Mouse (Mus musculus) CH12.LX (cell line): ENCODE measurements around the gene Pde1b. TPM values are rescaled to one million over a fixed set of nuclear protein-coding genes. Genes with fewer than 3 reads are reported as not detected.

Experiments used
- DNase-seq: peaks from one replicate; pipeline ENCODE4 v3.0.0-alpha.2; 2013; ENCODE audit errors: extremely low read depth
- H3K27ac ChIP-seq: 2 replicates; pipeline ENCODE4 v1.5.1; 2012; ENCODE audit warnings: low read depth, mild to moderate bottlenecking, control low read depth, moderate library complexity; ENCODE audit not compliant: insufficient read depth
- H3K27me3 ChIP-seq: replicated peaks from 2 replicates; pipeline ENCODE3; 2012; ENCODE audit warnings: inconsistent platforms
- H3K36me3 ChIP-seq, 2 experiments: replicated peaks in 1 of 2; 2 replicates each; pipeline versions ENCODE3 to v1.6.1; 2012; ENCODE audit warnings: inconsistent platforms in 1 of 2, low read length in 1 of 2, mild to moderate bottlenecking in 1 of 2, mixed read lengths in 1 of 2, moderate library complexity in 1 of 2; ENCODE audit not compliant: control insufficient read depth in 1 of 2, insufficient read depth in 1 of 2
- H3K4me1 ChIP-seq, 2 experiments: 2 replicates each; pipeline ENCODE4 v1.6.1; 2012; ENCODE audit warnings: inconsistent platforms in 1 of 2, moderate library complexity in 1 of 2; ENCODE audit not compliant: insufficient read depth in 2 of 2, control insufficient read depth in 1 of 2
- H3K4me2 ChIP-seq: 2 replicates; pipeline ENCODE4 v1.6.1; 2012; ENCODE audit warnings: low read depth, mild to moderate bottlenecking, control low read depth; ENCODE audit not compliant: poor library complexity, insufficient read depth, severe bottlenecking
- H3K4me3 ChIP-seq, 3 experiments: fragments of 150-350 bp in 1 of 3; sonication (generic) in 1 of 3; replicated peaks in 1 of 3; 2 replicates each; pipeline versions ENCODE3 to v1.5.1; 2011 to 2012; ENCODE audit warnings: low read depth in 2 of 3, low read length in 2 of 3, mild to moderate bottlenecking in 2 of 3, moderate library complexity in 2 of 3, control low read depth in 1 of 3, improper control_type of control experiment in 1 of 3, inconsistent platforms in 1 of 3, mixed read lengths in 1 of 3; ENCODE audit not compliant: poor library complexity in 1 of 3
- H3K79me2 ChIP-seq: replicated peaks from 2 replicates; pipeline ENCODE4 v1.6.1; 2012; ENCODE audit warnings: mild to moderate bottlenecking, moderate library complexity; ENCODE audit not compliant: control insufficient read depth, poor library complexity, insufficient read depth, severe bottlenecking; ENCODE audit errors: extremely low read depth
- H3K9ac ChIP-seq: 2 replicates; pipeline ENCODE4 v1.6.1; 2012; ENCODE audit warnings: low read depth, mild to moderate bottlenecking, control low read depth, moderate library complexity; ENCODE audit not compliant: insufficient read depth
- H3K9me3 ChIP-seq: replicated peaks from 2 replicates; pipeline ENCODE3; 2012; ENCODE audit warnings: low read length, inconsistent platforms, mixed read lengths
- CHD2 ChIP-seq: IDR thresholded peaks from 2 replicates; pipeline ENCODE4 v1.6.1; 2011; ENCODE audit warnings: low read length, improper control_type of control experiment
- E2F4 ChIP-seq: IDR thresholded peaks from 2 replicates; pipeline ENCODE4 v1.6.1; 2011; ENCODE audit warnings: low read depth, low read length, improper control_type of control experiment; ENCODE audit not compliant: insufficient replicate concordance
- GABPA ChIP-seq: IDR thresholded peaks from 2 replicates; pipeline ENCODE4 v1.6.1; 2012; ENCODE audit warnings: low read depth, low read length, improper control_type of control experiment, inconsistent platforms; ENCODE audit not compliant: insufficient replicate concordance
- HCFC1 ChIP-seq: IDR thresholded peaks from 2 replicates; pipeline ENCODE4 v1.6.1; 2012; ENCODE audit warnings: low read depth, mild to moderate bottlenecking, inconsistent platforms, low read length, improper control_type of control experiment
- IRF4 ChIP-seq: IDR thresholded peaks from 2 replicates; pipeline ENCODE4 v1.6.1; 2014; ENCODE audit warnings: low read depth, mild to moderate bottlenecking, inconsistent platforms, low read length, improper control_type of control experiment
- JUN ChIP-seq: IDR thresholded peaks from 2 replicates; pipeline ENCODE4 v1.6.1; 2011; ENCODE audit warnings: low read depth, mild to moderate bottlenecking, low read length, improper control_type of control experiment, moderate library complexity; ENCODE audit not compliant: insufficient read depth
- KAT2A ChIP-seq: IDR thresholded peaks from 2 replicates; pipeline ENCODE4 v1.6.1; 2012; ENCODE audit warnings: low read length, improper control_type of control experiment, inconsistent platforms; ENCODE audit not compliant: insufficient replicate concordance
- MAZ ChIP-seq: IDR thresholded peaks from 2 replicates; pipeline ENCODE4 v1.6.1; 2012; ENCODE audit warnings: low read depth, mild to moderate bottlenecking, inconsistent platforms, low read length, improper control_type of control experiment, moderate library complexity
- MXI1 ChIP-seq: IDR thresholded peaks from 2 replicates; pipeline ENCODE4 v1.6.1; 2011; ENCODE audit warnings: mild to moderate bottlenecking, low read depth, low read length, improper control_type of control experiment
- MYC ChIP-seq: IDR thresholded peaks from 2 replicates; pipeline ENCODE4 v1.6.1; 2011; ENCODE audit warnings: low read depth, mild to moderate bottlenecking, improper control_type of control experiment, low read length
- PAX5 ChIP-seq: IDR thresholded peaks from 2 replicates; pipeline ENCODE4 v1.6.1; 2012; ENCODE audit warnings: low read length, inconsistent platforms, mixed read lengths
- POLR2AphosphoS2 ChIP-seq: IDR thresholded peaks from 2 replicates; pipeline ENCODE4 v1.6.1; 2011; ENCODE audit warnings: low read depth, low read length, improper control_type of control experiment
- SIN3A ChIP-seq: IDR thresholded peaks from 2 replicates; pipeline ENCODE4 v1.6.1; 2012; ENCODE audit warnings: low read length, improper control_type of control experiment, inconsistent platforms
- TCF12 ChIP-seq: IDR thresholded peaks from 2 replicates; pipeline ENCODE4 v1.6.1; 2014; ENCODE audit warnings: low read depth, mild to moderate bottlenecking, inconsistent platforms, low read length, improper control_type of control experiment
- USF1 ChIP-seq: IDR thresholded peaks from 2 replicates; pipeline ENCODE4 v1.6.1; 2014; ENCODE audit warnings: low read depth, mild to moderate bottlenecking, inconsistent platforms, low read length, improper control_type of control experiment
- ZMIZ1 ChIP-seq: IDR thresholded peaks from 2 replicates; pipeline ENCODE4 v1.6.1; 2012; ENCODE audit warnings: low read depth, mild to moderate bottlenecking, inconsistent platforms, low read length, improper control_type of control experiment
- ZNF384 ChIP-seq: IDR thresholded peaks from 2 replicates; pipeline ENCODE4 v1.6.1; 2012; ENCODE audit warnings: low read depth, low read length, improper control_type of control experiment, inconsistent platforms
- dilution Hi-C: fragments of 300-500 bp; cut with MboI; formaldehyde crosslinking; loops from 2 replicates; pipeline ENCODE4 v1.14.3; 2020; ENCODE audit warnings: low sequenced_read_pairs; ENCODE audit not compliant: extremely low pct_unique_long_range_greater_than_20kb, extremely low pct_ligation_motif_present
- in situ Hi-C: fragments of 300-500 bp; cut with MboI; formaldehyde crosslinking; loops from 3 replicates; pipeline ENCODE4 v1.14.3; 2019; ENCODE audit warnings: low sequenced_read_pairs, low pct_ligation_motif_present, low pct_unique_long_range_greater_than_20kb, mixed read lengths
- polyA plus RNA-seq: library from polyadenylated mRNA; unstranded; fragments of >175 nt; gene quantifications from 2 replicates; pipeline ENCODE4 v1.2.1, GENCODE M21; 2012; ENCODE audit warnings: low read depth; ENCODE audit not compliant: insufficient read length
- total RNA-seq, 2 experiments: library from RNA; depleted of rRNA; stranded (reverse); fragments of 300-350 nt in 1 of 2; fragments of >200 nt in 1 of 2; gene quantifications; 2 replicates each; pipeline ENCODE4 v1.2.3; 2012 to 2014

Pde1b gene
- total and polyA plus RNA-seq, 3 experiments, result 14.2 to 36.7 (median 15.0) TPM

- TF ChIP-seq IRF4, result no peak
- no peak for TF ChIP-seq TCF12
- no peak for TF ChIP-seq GABPA
- no peak for TF ChIP-seq ZMIZ1
- no peak for TF ChIP-seq JUN
- TF ChIP-seq KAT2A, result no peak
- no peak for TF ChIP-seq CHD2
- TF ChIP-seq MAZ, result no peak
- no peak for TF ChIP-seq ZNF384
- no peak overlapping the region for H3K4me3 ChIP-seq
- H3K9me3 ChIP-seq, result no peaks in the 10 kb centered on the region
- H3K79me2 ChIP-seq, result no peaks in the 10 kb centered on the region; the same call in 1 of the 2 replicates
- no peak overlapping the region for H3K4me2 ChIP-seq
- no peak overlapping the region for H3K27ac ChIP-seq
- in situ Hi-C loops (no loop called here), dilution Hi-C loops (no loop called here)
- peaks cover 17 to 72% of the 10 kb centered on the region in 2 experiments for H3K4me1 ChIP-seq
- H3K27me3 ChIP-seq, result no peaks in the 10 kb centered on the region
- DNase-seq, result no peak
- H3K36me3 ChIP-seq, result peaks cover 40 to 79% of the 10 kb centered on the region in 2 experiments
- no peak overlapping the region for H3K9ac ChIP-seq
Measured at GRCm38 (mm10) chr15:103518600-103519385, 16.0 kb downstream of the Pde1b start.

DNA sequence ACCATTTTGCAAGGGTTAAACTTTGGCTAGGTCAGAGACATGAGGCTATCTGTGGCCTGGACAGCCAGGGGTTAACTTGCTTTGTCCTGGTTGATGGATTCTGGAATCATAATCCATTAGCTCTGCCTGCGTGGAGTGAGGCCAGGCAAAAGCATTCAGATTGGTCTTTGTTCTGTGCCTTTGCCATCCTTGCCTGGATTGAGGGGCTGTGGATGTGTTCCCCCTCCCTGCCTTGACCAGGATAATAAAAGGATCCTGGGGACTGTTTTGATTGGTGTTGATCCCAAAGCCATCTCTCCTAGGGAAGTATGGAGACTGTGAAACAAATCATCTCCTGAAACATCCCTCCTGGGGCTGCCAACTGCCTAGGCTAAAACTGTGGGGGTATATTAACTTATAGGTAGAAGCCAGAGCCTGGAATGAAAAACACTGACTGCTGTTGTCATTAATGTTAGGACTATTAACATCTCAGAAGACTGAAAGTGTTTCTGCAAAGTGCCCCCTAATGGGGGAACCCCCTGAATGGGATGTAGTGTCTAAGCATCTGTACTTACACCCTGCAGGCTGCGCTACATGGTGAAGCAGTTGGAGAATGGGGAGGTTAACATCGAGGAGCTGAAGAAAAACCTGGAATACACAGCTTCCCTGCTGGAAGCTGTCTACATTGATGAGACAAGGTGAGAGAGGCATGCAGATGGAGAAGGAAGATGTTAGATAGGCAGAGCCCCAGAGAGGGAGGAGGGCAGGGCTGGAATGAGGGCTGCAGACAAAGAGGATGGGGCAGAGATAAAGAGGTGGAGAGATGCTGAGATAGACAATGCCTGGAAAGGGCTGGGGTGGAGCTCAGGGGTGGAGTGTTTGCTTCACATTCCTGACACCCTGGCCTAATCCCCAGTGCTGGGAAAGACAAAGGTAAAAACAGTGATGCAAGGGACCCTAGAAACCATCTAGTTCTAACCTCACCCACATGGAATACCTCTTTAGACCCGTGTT lies 16.8 kb downstream of the Pde1b start:
- Histone ChIP-seq H3K4me2 (no peak overlapping the region), H3K4me3 (no peak overlapping the region), H3K9ac (no peak overlapping the region), H3K27me3 (no peaks in the 10 kb centered on the region), H3K4me1 (peaks cover 13 to 64% of the 10 kb centered on the region in 2 experiments), H3K36me3 (peaks cover 49 to 84% of the 10 kb centered on the region in 2 experiments), H3K79me2 (no peaks in the 10 kb centered on the region; the same call in 1 of the 2 replicates), H3K27ac (no peak overlapping the region), H3K9me3 (no peaks in the 10 kb centered on the region)
- in situ Hi-C loops (no loop called here), dilution Hi-C loops (no loop called here)
- no peak for TF ChIP-seq PAX5
- no peak for TF ChIP-seq MXI1
- TF ChIP-seq POLR2AphosphoS2, result no peak
- TF ChIP-seq USF1, result no peak
- no peak for TF ChIP-seq SIN3A
- no peak for TF ChIP-seq MYC
- no peak for TF ChIP-seq E2F4
- no peak for TF ChIP-seq HCFC1
- no peak for DNase-seq
